Mouse (Mus musculus) myocyte (in vitro differentiated cells): ENCODE measurements around the gene Syndig1. TPM values are rescaled to one million over a fixed set of nuclear protein-coding genes. Genes with fewer than 3 reads are reported as not detected.

Source experiments
- H3K27me3 ChIP-seq: one replicate; pipeline ENCODE4 v1.6.1; 2011; ENCODE audit not compliant: control insufficient read depth, insufficient read depth, insufficient read length
- H3K36me3 ChIP-seq: one replicate; pipeline ENCODE4 v1.6.1; 2011; ENCODE audit not compliant: control insufficient read depth, insufficient read depth
- H3K4me2 ChIP-seq: one replicate; pipeline ENCODE4 v1.6.1; 2011; ENCODE audit warnings: low read depth, control low read depth
- H3K4me3 ChIP-seq: one replicate; pipeline ENCODE4 v1.5.1; 2011; ENCODE audit warnings: mild to moderate bottlenecking, control low read depth, moderate library complexity
- H3K79me2 ChIP-seq: one replicate; pipeline ENCODE4 v1.6.1; 2011; ENCODE audit not compliant: control insufficient read depth, insufficient read depth
- H3ac ChIP-seq: one replicate; pipeline ENCODE4 v1.6.1; 2011; ENCODE audit not compliant: control insufficient read depth, insufficient read length
- CEBPB ChIP-seq: IDR thresholded peaks from 2 replicates; pipeline ENCODE4 v1.6.1; 2011; ENCODE audit warnings: mild to moderate bottlenecking, moderate library complexity; ENCODE audit not compliant: poor library complexity, insufficient read depth, severe bottlenecking
- E2F4 ChIP-seq: IDR thresholded peaks from one replicate; pipeline ENCODE4 v1.6.1; 2011; ENCODE audit warnings: mild to moderate bottlenecking, control low read depth, moderate library complexity; ENCODE audit not compliant: insufficient read depth
- MAX ChIP-seq: IDR thresholded peaks from one replicate; pipeline ENCODE4 v1.6.1; 2011; ENCODE audit warnings: low read depth, mild to moderate bottlenecking, control low read depth
- MYOD1 ChIP-seq, 3 experiments: IDR thresholded peaks; one replicate each; pipeline ENCODE4 v1.6.1; 2011; ENCODE audit warnings: control low read depth in 2 of 3, low read depth in 2 of 3, mild to moderate bottlenecking in 2 of 3, moderate library complexity in 1 of 3; ENCODE audit not compliant: insufficient read length in 2 of 3, control insufficient read depth in 1 of 3
- MYOG ChIP-seq, 3 experiments: IDR thresholded peaks; one replicate each; pipeline ENCODE4 v1.6.1; 2011; ENCODE audit warnings: control low read depth in 2 of 3, low read depth in 2 of 3, mild to moderate bottlenecking in 2 of 3; ENCODE audit not compliant: insufficient read length in 2 of 3, control insufficient read depth in 1 of 3, insufficient read depth in 1 of 3
- POLR2A ChIP-seq: IDR thresholded peaks from one replicate; pipeline ENCODE4 v1.6.1; 2011; ENCODE audit warnings: low read depth, mild to moderate bottlenecking, control low read depth, moderate library complexity; ENCODE audit not compliant: insufficient read length
- POLR2AphosphoS2 ChIP-seq: IDR thresholded peaks from one replicate; pipeline ENCODE4 v1.6.1; 2011; ENCODE audit warnings: low read depth, control low read depth; ENCODE audit not compliant: insufficient read length
- REST ChIP-seq: IDR thresholded peaks from one replicate; pipeline ENCODE4 v1.6.1; 2011; ENCODE audit warnings: mild to moderate bottlenecking, control low read depth, moderate library complexity; ENCODE audit not compliant: insufficient read depth, insufficient read length
- SRF ChIP-seq: IDR thresholded peaks from one replicate; pipeline ENCODE4 v1.6.1; 2011; ENCODE audit warnings: low read depth; ENCODE audit not compliant: control insufficient read depth, insufficient read length
- TCF12 ChIP-seq: IDR thresholded peaks from one replicate; pipeline ENCODE4 v1.6.1; 2011; ENCODE audit warnings: mild to moderate bottlenecking, control low read depth; ENCODE audit not compliant: poor library complexity, insufficient read depth, severe bottlenecking
- TCF3 ChIP-seq: IDR thresholded peaks from one replicate; pipeline ENCODE4 v1.6.1; 2011; ENCODE audit warnings: low read depth, control low read depth; ENCODE audit not compliant: insufficient read length
- USF1 ChIP-seq: IDR thresholded peaks from one replicate; pipeline ENCODE4 v1.6.1; 2011; ENCODE audit warnings: low read depth, mild to moderate bottlenecking, control low read depth, moderate library complexity
- polyA plus RNA-seq: library from polyadenylated mRNA; unstranded; fragments of >200 nt; fragmentation: generic; extraction: Trizol; gene quantifications from one replicate; pipeline ENCODE4 v1.2.1, GENCODE M21; 2012; ENCODE audit warnings: missing spikeins

Syndig1 gene
- polyA plus RNA-seq, 1 experiment, result not detected

GRCm38 (mm10) chr2:149830536-149831458 lies 1.8 kb downstream of the Syndig1 start, which contains the start of gene C530025M09Rik:
TSS of gene C530025M09Rik (minus strand) at chr2:149831213.
- Histone ChIP-seq H3ac (no peak within 1 kb of the TSS), H3K4me2 (no peak within 1 kb of the TSS), H3K27me3 (no peaks in the 10 kb centered on the region), H3K4me3 (no peak within 1 kb of the TSS), H3K79me2 (no peaks in the 10 kb centered on the region), H3K36me3 (no peaks in the 10 kb centered on the region)
- TF ChIP-seq CEBPB (no peak), USF1 (no peak), POLR2A (no peak)

GRCm38 (mm10) chr2:149831459-149832245 lies 2.6 kb downstream of the Syndig1 start:
- H3K4me2 ChIP-seq, result no peak overlapping the region
- H3ac ChIP-seq, result no peak overlapping the region
- no peak for TF ChIP-seq POLR2A
- TF ChIP-seq TCF3, result no peak
- no peak for TF ChIP-seq MYOG (IDR thresholded peaks at IDR 0.05; ENCODE audit: control insufficient read depth in 1 of 3, insufficient read depth in 1 of 3, insufficient read length in 2 of 3, low read depth in 2 of 3)
- TF ChIP-seq E2F4, result no peak
- TF ChIP-seq POLR2AphosphoS2, result no peak
- no peak for TF ChIP-seq MYOD1 (IDR thresholded peaks at IDR 0.05; ENCODE audit: control insufficient read depth in 1 of 3, insufficient read length in 2 of 3, low read depth in 2 of 3)
- H3K36me3 ChIP-seq, result no peaks in the 10 kb centered on the region
- H3K79me2 ChIP-seq, result no peaks in the 10 kb centered on the region
- H3K4me3 ChIP-seq, result no peak overlapping the region
- H3K27me3 ChIP-seq, result no peaks in the 10 kb centered on the region

- no peak overlapping the region for H3K4me2 ChIP-seq
- no peak overlapping the region for H3ac ChIP-seq
- H3K79me2 ChIP-seq, result no peaks in the 10 kb centered on the region
- no peaks in the 10 kb centered on the region for H3K27me3 ChIP-seq
- no peak overlapping the region for H3K4me3 ChIP-seq
- no peaks in the 10 kb centered on the region for H3K36me3 ChIP-seq
- no peak for TF ChIP-seq MYOD1 (IDR thresholded peaks at IDR 0.05; ENCODE audit: control insufficient read depth in 1 of 3, insufficient read length in 2 of 3, low read depth in 2 of 3)
- TF ChIP-seq POLR2A, result no peak
- TF ChIP-seq SRF, result no peak
- TF ChIP-seq TCF3, result no peak
- no peak for TF ChIP-seq REST
- no peak for TF ChIP-seq CEBPB
- TF ChIP-seq E2F4, result no peak
- no peak for TF ChIP-seq TCF12
- TF ChIP-seq MYOG (IDR thresholded peaks at IDR 0.05; ENCODE audit: control insufficient read depth in 1 of 3, insufficient read depth in 1 of 3, insufficient read length in 2 of 3, low read depth in 2 of 3), result no peak
- TF ChIP-seq POLR2AphosphoS2, result no peak
- TF ChIP-seq USF1, result no peak
- TF ChIP-seq MAX, result no peak
Measured at GRCm38 (mm10) chr2:149832301-149832700, 3.3 kb downstream of the Syndig1 start.

GRCm38 (mm10) chr2:149835091-149835490 lies 6.1 kb downstream of the Syndig1 start:
- H3K79me2 ChIP-seq, result no peaks in the 10 kb centered on the region
- no peak overlapping the region for H3K4me3 ChIP-seq
- H3K27me3 ChIP-seq, result no peaks in the 10 kb centered on the region
- no peak overlapping the region for H3K4me2 ChIP-seq
- no peak for TF ChIP-seq MYOG (IDR thresholded peaks at IDR 0.05; ENCODE audit: control insufficient read depth in 1 of 3, insufficient read depth in 1 of 3, insufficient read length in 2 of 3, low read depth in 2 of 3)
- no peak for TF ChIP-seq REST
- no peaks in the 10 kb centered on the region for H3K36me3 ChIP-seq
- no peak overlapping the region for H3ac ChIP-seq

- Histone ChIP-seq H3K36me3 (no peaks in the 10 kb centered on the region), H3K27me3 (no peaks in the 10 kb centered on the region), H3K79me2 (no peaks in the 10 kb centered on the region), H3ac (no peak overlapping the region), H3K4me2 (no peak overlapping the region), H3K4me3 (no peak overlapping the region)
- TF ChIP-seq POLR2AphosphoS2 (no peak), TCF3 (no peak), E2F4 (no peak), POLR2A (no peak), USF1 (no peak), SRF (no peak), MAX (no peak), MYOD1 (IDR thresholded peaks at IDR 0.05; ENCODE audit: control insufficient read depth in 1 of 3, insufficient read length in 2 of 3, low read depth in 2 of 3) (no peak), REST (no peak), CEBPB (no peak), MYOG (IDR thresholded peaks at IDR 0.05; ENCODE audit: control insufficient read depth in 1 of 3, insufficient read depth in 1 of 3, insufficient read length in 2 of 3, low read depth in 2 of 3) (no peak), TCF12 (no peak)
Measured at GRCm38 (mm10) chr2:149836471-149837135, 7.6 kb downstream of the Syndig1 start.
